Mouse (Mus musculus) hindbrain, embryonic 12.5 days (tissue): ENCODE measurements around the gene Tirap. TPM values are rescaled to one million over a fixed set of nuclear protein-coding genes. Genes with fewer than 3 reads are reported as not detected.
A peak's percentile ranks its signal among the peaks of the same experiment; 100 is the strongest.

Source experiments
- ATAC-seq: fragments of 200-750 bp; cut with Nextera tagmentation; 2 replicates; pipeline ENCODE4 v1.8.0; 2017; ENCODE audit warnings: moderate TSS enrichment; ENCODE audit not compliant: low FRiP score
- H3K27ac ChIP-seq: fragments of 300-500 bp; sonication (generic); 2 replicates; pipeline ENCODE4 v1.5.1; 2016; ENCODE audit warnings: mild to moderate bottlenecking
- H3K27me3 ChIP-seq: fragments of 300-500 bp; sonication (generic); 2 replicates; pipeline ENCODE4 v1.6.1; 2016; ENCODE audit warnings: mild to moderate bottlenecking
- H3K36me3 ChIP-seq: fragments of 300-500 bp; sonication (generic); 2 replicates; pipeline ENCODE4 v1.6.1; 2016; ENCODE audit warnings: mild to moderate bottlenecking
- H3K4me1 ChIP-seq: fragments of 300-500 bp; sonication (generic); 2 replicates; pipeline ENCODE4 v1.6.1; 2016
- H3K4me2 ChIP-seq: fragments of 300-500 bp; sonication (generic); replicated peaks from 2 replicates; pipeline ENCODE4 v1.6.1; 2016; ENCODE audit warnings: mild to moderate bottlenecking
- H3K4me3 ChIP-seq: fragments of 300-500 bp; sonication (generic); 2 replicates; pipeline ENCODE4 v1.5.1; 2016; ENCODE audit warnings: mild to moderate bottlenecking
- H3K9ac ChIP-seq: fragments of 300-500 bp; sonication (generic); 2 replicates; pipeline ENCODE4 v1.6.1; 2016; ENCODE audit warnings: mild to moderate bottlenecking, moderate library complexity
- H3K9me3 ChIP-seq: fragments of 300-500 bp; sonication (generic); replicated peaks from 2 replicates; pipeline ENCODE4 v1.6.1; 2016; ENCODE audit warnings: mild to moderate bottlenecking
- WGBS: fragments of 180-500 bp; shearing (Covaris S2); methylation state at CpG from one replicate; pipeline ENCODE4 v1.1.7; 2016; 5-methylcytosine and 5-hydroxymethylcytosine counted together
- polyA plus RNA-seq: library from polyadenylated mRNA; unstranded; fragments of >200 nt; fragmentation: Nextera tagmentation; extraction: Ambion mirVana; gene quantifications from 2 replicates; pipeline ENCODE4 v1.2.1, GENCODE M21; 2016

The Tirap gene
- polyA plus RNA-seq, 1 experiment from 2014 or later: 11.9 TPM

GRCm38 (mm10) chr9:35186430-35186829, 13.7 kb downstream of the Tirap start:
- no peak overlapping the region for H3K9ac ChIP-seq
- no peak overlapping the region for H3K4me3 ChIP-seq
- H3K4me2 ChIP-seq: no peak overlapping the region
- no peaks in the 10 kb centered on the region for H3K9me3 ChIP-seq
- no peak overlapping the region for H3K27ac ChIP-seq
- WGBS: 62% methylated on average over 4 of the region's 4 CpGs
- no peaks in the 10 kb centered on the region for H3K27me3 ChIP-seq
- ATAC-seq: no peak
- H3K4me1 ChIP-seq: no peaks in the 10 kb centered on the region
- peaks cover 29% of the 10 kb centered on the region for H3K36me3 ChIP-seq

- no peak overlapping the region for H3K4me3 ChIP-seq
- WGBS: 70% methylated on average over 5 of the region's 5 CpGs
- H3K4me1 ChIP-seq: no peaks in the 10 kb centered on the region
- H3K27ac ChIP-seq: no peak overlapping the region
- H3K36me3 ChIP-seq: peaks cover 11% of the 10 kb centered on the region
- H3K9ac ChIP-seq: no peak overlapping the region
- H3K27me3 ChIP-seq: no peaks in the 10 kb centered on the region
- no peak overlapping the region for H3K4me2 ChIP-seq
- no peak for ATAC-seq
- no peaks in the 10 kb centered on the region for H3K9me3 ChIP-seq
These were observed 16.7 kb downstream of the Tirap start for GRCm38 (mm10) chr9:35183359-35183758.

GRCm38 (mm10) chr9:35182832-35183231, 17.3 kb downstream of the Tirap start:
- WGBS: 79% methylated on average over 2 of the region's 2 CpGs

GRCm38 (mm10) chr9:35176124-35176659, 23.9 kb downstream of the Tirap start:
- no peak overlapping the region for H3K9ac ChIP-seq
- no peaks in the 10 kb centered on the region for H3K27me3 ChIP-seq
- H3K4me1 ChIP-seq: peaks cover 14% of the 10 kb centered on the region
- no peaks in the 10 kb centered on the region for H3K9me3 ChIP-seq
- no peaks in the 10 kb centered on the region for H3K36me3 ChIP-seq
- peak; percentile 32 for ATAC-seq
- no peak overlapping the region for H3K27ac ChIP-seq
- peak overlapping the region; percentile 56 for H3K4me3 ChIP-seq
- H3K4me2 ChIP-seq: peak overlapping the region; percentile 70
- 49% methylated on average over 14 of the region's 14 CpGs for WGBS

More at GRCm38 (mm10) chr9:35182832-35183231, 17.3 kb downstream of the Tirap start:
- no peaks in the 10 kb centered on the region for H3K9me3 ChIP-seq
- H3K9ac ChIP-seq: no peak overlapping the region
- H3K27ac ChIP-seq: no peak overlapping the region
- H3K4me2 ChIP-seq: no peak overlapping the region
- H3K4me3 ChIP-seq: no peak overlapping the region
- no peaks in the 10 kb centered on the region for H3K27me3 ChIP-seq
- no peaks in the 10 kb centered on the region for H3K4me1 ChIP-seq
- no peak for ATAC-seq
- peaks cover 10% of the 10 kb centered on the region; the same call in 1 of the 2 replicates for H3K36me3 ChIP-seq

GRCm38 (mm10) chr9:35175251-35176123, 24.6 kb downstream of the Tirap start, which contains the start of gene Dcps:
Gene Dcps, minus strand, starts transcription at chr9:35176061.
- H3K27ac ChIP-seq: peak within 1 kb of the TSS; percentile 81

GRCm38 (mm10) chr9:35173331-35173730, 26.8 kb downstream of the Tirap start:
- Histone ChIP-seq H3K4me2 (no peak overlapping the region), H3K9me3 (no peaks in the 10 kb centered on the region), H3K9ac (no peak overlapping the region), H3K27me3 (no peaks in the 10 kb centered on the region), H3K36me3 (peaks cover 14% of the 10 kb centered on the region), H3K4me1 (peaks cover 14% of the 10 kb centered on the region), H3K4me3 (no peak overlapping the region), H3K27ac (no peak overlapping the region)
- WGBS: 88% methylated on average over 1 of the region's 1 CpGs
- ATAC-seq: no peak

More at GRCm38 (mm10) chr9:35175251-35176123, 24.6 kb downstream of the Tirap start, which contains the start of gene Dcps:
- WGBS: under 1% methylated on average over 38 of the region's 38 CpGs
- Histone ChIP-seq H3K9me3 (no peaks in the 10 kb centered on the region), H3K27me3 (no peaks in the 10 kb centered on the region), H3K4me3 (peak within 1 kb of the TSS; percentile 56), H3K4me2 (peak within 1 kb of the TSS; percentile 70), H3K36me3 (peaks cover 6% of the 10 kb centered on the region), H3K4me1 (peaks cover 14% of the 10 kb centered on the region), H3K9ac (peak within 1 kb of the TSS; percentile 49)
- peak; percentile 98 for ATAC-seq

GRCm38 (mm10) chr9:35170071-35170470, 30.0 kb downstream of the Tirap start:
- Histone ChIP-seq H3K27me3 (no peaks in the 10 kb centered on the region), H3K4me3 (no peak overlapping the region), H3K27ac (no peak overlapping the region), H3K9ac (no peak overlapping the region), H3K9me3 (no peaks in the 10 kb centered on the region), H3K4me2 (no peak overlapping the region), H3K4me1 (peaks cover 19% of the 10 kb centered on the region), H3K36me3 (peaks cover 14% of the 10 kb centered on the region)
- WGBS: 96% methylated on average over 7 of the region's 7 CpGs
- no peak for ATAC-seq

GRCm38 (mm10) chr9:35166798-35167635, 33.1 kb downstream of the Tirap start:
- Histone ChIP-seq H3K9ac (no peak overlapping the region), H3K27ac (peak overlapping the region; percentile 45), H3K9me3 (no peaks in the 10 kb centered on the region), H3K27me3 (no peaks in the 10 kb centered on the region), H3K4me1 (peaks cover 9% of the 10 kb centered on the region), H3K4me3 (no peak overlapping the region), H3K36me3 (peaks cover 20% of the 10 kb centered on the region), H3K4me2 (no peak overlapping the region)
- 28% methylated on average over 9 of the region's 9 CpGs for WGBS
- ATAC-seq: peak; percentile 82

- Histone ChIP-seq H3K9ac (no peak overlapping the region), H3K27ac (no peak overlapping the region), H3K4me2 (no peak overlapping the region), H3K27me3 (no peaks in the 10 kb centered on the region), H3K9me3 (no peaks in the 10 kb centered on the region), H3K4me3 (no peak overlapping the region), H3K36me3 (peaks cover 20% of the 10 kb centered on the region), H3K4me1 (peaks cover 9% of the 10 kb centered on the region)
- WGBS: 22% methylated on average over 3 of the region's 3 CpGs
- ATAC-seq: 0 out of 2 replicates have a peak, but pooled peaks have one; percentile 23
These were observed 33.8 kb downstream of the Tirap start for GRCm38 (mm10) chr9:35166144-35166797.

- no peak overlapping the region for H3K4me2 ChIP-seq
- no peak overlapping the region for H3K27ac ChIP-seq
- H3K4me3 ChIP-seq: no peak overlapping the region
- WGBS: 82% methylated on average over 5 of the region's 5 CpGs
- H3K36me3 ChIP-seq: peaks cover 6% of the 10 kb centered on the region
- no peaks in the 10 kb centered on the region for H3K27me3 ChIP-seq
- H3K4me1 ChIP-seq: peaks cover 9% of the 10 kb centered on the region
- H3K9ac ChIP-seq: no peak overlapping the region
- ATAC-seq: no peak
- H3K9me3 ChIP-seq: no peaks in the 10 kb centered on the region
These were observed 35.8 kb downstream of the Tirap start for GRCm38 (mm10) chr9:35164142-35164874.

GRCm38 (mm10) chr9:35163011-35163690, 36.9 kb downstream of the Tirap start:
- no peak overlapping the region for H3K4me2 ChIP-seq
- no peak overlapping the region for H3K27ac ChIP-seq
- 91% methylated on average over 11 of the region's 11 CpGs for WGBS
- ATAC-seq: no peak
- H3K4me1 ChIP-seq: peaks cover 9% of the 10 kb centered on the region
- no peaks in the 10 kb centered on the region for H3K9me3 ChIP-seq
- no peak overlapping the region for H3K9ac ChIP-seq
- no peaks in the 10 kb centered on the region for H3K27me3 ChIP-seq
- H3K4me3 ChIP-seq: no peak overlapping the region
- peaks cover 6% of the 10 kb centered on the region for H3K36me3 ChIP-seq
